Mouse (Mus musculus) ZHBTc4 (cell line): ENCODE results near the gene Xrcc4.
"Not testable (repeated sequence)": the region's sequence is repeated elsewhere in the genome, so short reads cannot be mapped to it uniquely, and the experiment has no call there.

Experiments
- DNase-seq: peaks from one replicate; pipeline ENCODE4 v3.0.0-alpha.2; 2011; ENCODE audit warnings: low read depth, low spot score

Gene Xrcc4

GRCm38 (mm10) chr13:89814543-89814942 is 274.9 kb downstream of the Xrcc4 start:
- no peak for DNase-seq

- no peak for DNase-seq
Measured at GRCm38 (mm10) chr13:89812169-89812568, 277.2 kb downstream of the Xrcc4 start.

GRCm38 (mm10) chr13:89809024-89809423 is 280.4 kb downstream of the Xrcc4 start:
- DNase-seq, result no peak

GRCm38 (mm10) chr13:89801901-89802300 is 287.5 kb downstream of the Xrcc4 start:
- no peak for DNase-seq

GRCm38 (mm10) chr13:89797721-89798120 is 291.7 kb downstream of the Xrcc4 start:
- DNase-seq, result no peak

GRCm38 (mm10) chr13:89791475-89791874 is 297.9 kb downstream of the Xrcc4 start:
- DNase-seq, result no peak

GRCm38 (mm10) chr13:89782886-89783285 is 306.5 kb downstream of the Xrcc4 start:
- DNase-seq, result no peak

- DNase-seq, result peak; percentile 37
Measured at GRCm38 (mm10) chr13:89780276-89780675, 309.1 kb downstream of the Xrcc4 start.

GRCm38 (mm10) chr13:89779208-89779911 is 310.0 kb downstream of the Xrcc4 start:
- peak; percentile 59 for DNase-seq

GRCm38 (mm10) chr13:89777764-89778163 is 311.6 kb downstream of the Xrcc4 start:
- DNase-seq, result no peak

- no peak for DNase-seq
Measured at GRCm38 (mm10) chr13:89777146-89777545, 312.3 kb downstream of the Xrcc4 start.

GRCm38 (mm10) chr13:89766551-89766950 is 322.9 kb downstream of the Xrcc4 start:
- no peak for DNase-seq

- no peak for DNase-seq
Measured at GRCm38 (mm10) chr13:89765966-89766365, 323.4 kb downstream of the Xrcc4 start.

GRCm38 (mm10) chr13:89762339-89762738 is 327.1 kb downstream of the Xrcc4 start:
- DNase-seq, result no peak

GRCm38 (mm10) chr13:89756347-89756746 is 333.1 kb downstream of the Xrcc4 start:
- DNase-seq, result no peak

GRCm38 (mm10) chr13:89750562-89750961 is 338.8 kb downstream of the Xrcc4 start:
- not testable (repeated sequence) for DNase-seq

GRCm38 (mm10) chr13:89743201-89743600 is 346.2 kb downstream of the Xrcc4 start:
- no peak for DNase-seq

GRCm38 (mm10) chr13:89742686-89743200 is 346.7 kb downstream of the Xrcc4 start:
- peak; percentile 38 for DNase-seq

GRCm38 (mm10) chr13:89741766-89742685 is 347.4 kb downstream of the Xrcc4 start, which contains the start of gene Vcan:
Gene Vcan (minus strand): TSS chr13:89742509.
- DNase-seq, result peak; percentile 78

- DNase-seq, result peak; percentile 71
Measured at GRCm38 (mm10) chr13:89741116-89741551, 348.3 kb downstream of the Xrcc4 start.

- peak; percentile 81 for DNase-seq
Measured at GRCm38 (mm10) chr13:89740243-89741115, 348.9 kb downstream of the Xrcc4 start.
